Mouse (Mus musculus): ENCODE measurements at regions not wholly inside any gene's neighbourhood (a gene's known extent, or its start where the extent isn't known, plus 50 kb on each side); places are given as distances from the start of the nearest gene placed in this dataset.
"Not testable (repeated sequence)": the region's sequence is repeated elsewhere in the genome, so short reads cannot be mapped to it uniquely, and the experiment has no call there.

- WGBS: 11% methylated on average over 3 of the region's 3 CpGs
- ATAC-seq (ENCODE audit: low read depth): no peak
- Histone ChIP-seq H3K9ac (ENCODE audit: low read depth, low read length) (no peak overlapping the region), H3K27me3 (replicated peaks; ENCODE audit: control insufficient read depth, insufficient read depth, low read length) (no peaks in the 10 kb centered on the region), H3K4me2 (ENCODE audit: low read depth, low read length) (no peak overlapping the region), H3K27ac (replicated peaks; ENCODE audit: low read depth, low read length) (no peak overlapping the region), H3K9me3 (ENCODE audit: control insufficient read depth, low read length) (no peaks in the 10 kb centered on the region), H3K4me1 (ENCODE audit: control insufficient read depth, insufficient read depth, low read length) (no peaks in the 10 kb centered on the region), H3K36me3 (ENCODE audit: control insufficient read depth, insufficient read depth, low read length) (no peaks in the 10 kb centered on the region), H3K4me3 (ENCODE audit: low read depth, low read length) (no peak overlapping the region)
- peak; percentile 50 for DNase-seq (ENCODE audit: low spot score)
Observed at GRCm38 (mm10) chr1:105911714-105912113, 78.5 kb upstream of the Zcchc2 start.

GRCm38 (mm10) chr1:105921842-105922241, 68.4 kb upstream of the Zcchc2 start:
- WGBS: 90% methylated on average over 4 of the region's 4 CpGs
- Histone ChIP-seq H3K4me2 (ENCODE audit: low read depth, low read length) (no peak overlapping the region), H3K9ac (ENCODE audit: low read depth, low read length) (no peak overlapping the region), H3K4me3 (ENCODE audit: low read depth, low read length) (no peak overlapping the region), H3K9me3 (ENCODE audit: control insufficient read depth, low read length) (no peaks in the 10 kb centered on the region), H3K27ac (replicated peaks; ENCODE audit: low read depth, low read length) (no peak overlapping the region), H3K4me1 (ENCODE audit: control insufficient read depth, insufficient read depth, low read length) (no peaks in the 10 kb centered on the region), H3K27me3 (replicated peaks; ENCODE audit: control insufficient read depth, insufficient read depth, low read length) (no peaks in the 10 kb centered on the region), H3K36me3 (ENCODE audit: control insufficient read depth, insufficient read depth, low read length) (no peaks in the 10 kb centered on the region)
- DNase-seq (ENCODE audit: low spot score) (no peak), ATAC-seq (ENCODE audit: low read depth) (no peak)

GRCm38 (mm10) chr1:105922586-105922985, 67.6 kb upstream of the Zcchc2 start:
- no peaks in the 10 kb centered on the region for H3K36me3 ChIP-seq (ENCODE audit: control insufficient read depth, insufficient read depth, low read length)
- H3K9ac ChIP-seq (ENCODE audit: low read depth, low read length): no peak overlapping the region
- H3K9me3 ChIP-seq (ENCODE audit: control insufficient read depth, low read length): no peaks in the 10 kb centered on the region
- no peak overlapping the region for H3K27ac ChIP-seq (replicated peaks; ENCODE audit: low read depth, low read length)
- H3K4me3 ChIP-seq (ENCODE audit: low read depth, low read length): no peak overlapping the region
- H3K27me3 ChIP-seq (replicated peaks; ENCODE audit: control insufficient read depth, insufficient read depth, low read length): no peaks in the 10 kb centered on the region
- no peak for ATAC-seq (ENCODE audit: low read depth)
- H3K4me2 ChIP-seq (ENCODE audit: low read depth, low read length): no peak overlapping the region
- H3K4me1 ChIP-seq (ENCODE audit: control insufficient read depth, insufficient read depth, low read length): no peaks in the 10 kb centered on the region
- no peak for DNase-seq (ENCODE audit: low spot score)

DNA sequence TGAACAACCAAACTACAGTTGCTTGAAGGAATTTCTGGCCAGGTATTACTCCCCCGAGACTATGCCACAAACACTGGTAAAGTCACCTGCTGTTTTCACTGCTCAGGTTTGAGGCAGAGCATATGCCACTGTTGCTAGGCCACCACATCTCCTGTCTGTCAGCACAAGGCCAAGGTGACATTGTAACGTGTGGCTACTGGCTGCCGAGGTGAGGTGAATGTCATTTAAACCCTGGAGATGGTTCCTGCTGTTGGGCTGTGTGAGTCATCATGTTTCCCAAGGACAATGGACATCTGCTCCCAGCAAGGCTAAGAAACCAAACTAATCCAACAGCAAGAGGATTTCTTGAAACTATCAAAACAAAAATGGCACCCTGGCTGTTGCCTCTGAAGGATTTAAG, 67.2 kb upstream of the Zcchc2 start:
- H3K4me1 ChIP-seq (ENCODE audit: control insufficient read depth, insufficient read depth, low read length): no peaks in the 10 kb centered on the region
- no peaks in the 10 kb centered on the region for H3K9me3 ChIP-seq (ENCODE audit: control insufficient read depth, low read length)
- 66% methylated on average over 3 of the region's 3 CpGs for WGBS
- H3K4me3 ChIP-seq (ENCODE audit: low read depth, low read length): no peak overlapping the region
- no peaks in the 10 kb centered on the region for H3K36me3 ChIP-seq (ENCODE audit: control insufficient read depth, insufficient read depth, low read length)
- H3K27me3 ChIP-seq (replicated peaks; ENCODE audit: control insufficient read depth, insufficient read depth, low read length): no peaks in the 10 kb centered on the region
- no peak for ATAC-seq (ENCODE audit: low read depth)
- DNase-seq (ENCODE audit: low spot score): no peak
- H3K4me2 ChIP-seq (ENCODE audit: low read depth, low read length): no peak overlapping the region
- H3K27ac ChIP-seq (replicated peaks; ENCODE audit: low read depth, low read length): no peak overlapping the region
- no peak overlapping the region for H3K9ac ChIP-seq (ENCODE audit: low read depth, low read length)

- Histone ChIP-seq H3K27ac (replicated peaks; ENCODE audit: low read depth, low read length) (no peak overlapping the region), H3K4me3 (ENCODE audit: low read depth, low read length) (no peak overlapping the region), H3K9ac (ENCODE audit: low read depth, low read length) (no peak overlapping the region), H3K27me3 (replicated peaks; ENCODE audit: control insufficient read depth, insufficient read depth, low read length) (no peaks in the 10 kb centered on the region), H3K9me3 (ENCODE audit: control insufficient read depth, low read length) (no peaks in the 10 kb centered on the region), H3K4me1 (ENCODE audit: control insufficient read depth, insufficient read depth, low read length) (no peaks in the 10 kb centered on the region), H3K4me2 (ENCODE audit: low read depth, low read length) (no peak overlapping the region), H3K36me3 (ENCODE audit: control insufficient read depth, insufficient read depth, low read length) (no peaks in the 10 kb centered on the region)
- DNase-seq (ENCODE audit: low spot score) (no peak), ATAC-seq (ENCODE audit: low read depth) (no peak)
- 60% methylated on average over 3 of the region's 3 CpGs for WGBS
Observed at GRCm38 (mm10) chr1:105925617-105926370, 64.4 kb upstream of the Zcchc2 start.

DNA sequence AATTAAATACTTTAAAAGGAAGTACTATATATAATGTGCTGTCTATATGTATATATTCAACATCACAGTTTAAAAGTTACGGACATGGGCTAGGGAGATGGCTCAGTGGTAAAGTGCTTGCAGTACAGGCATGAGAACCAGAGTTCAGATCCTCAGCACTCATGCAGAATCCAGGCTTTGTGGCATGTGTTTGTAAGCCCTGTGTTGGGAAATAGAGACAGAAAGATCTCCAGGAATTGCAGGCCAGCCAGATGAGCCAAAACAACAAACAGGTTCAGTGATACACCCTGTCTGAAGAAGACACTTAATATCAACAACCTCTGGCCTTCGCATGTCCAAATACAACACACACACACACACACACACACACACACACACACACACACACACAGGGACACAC, 63.3 kb upstream of the Zcchc2 start:
- Histone ChIP-seq H3K4me3 (ENCODE audit: low read depth, low read length) (no peak overlapping the region), H3K27me3 (replicated peaks; ENCODE audit: control insufficient read depth, insufficient read depth, low read length) (no peaks in the 10 kb centered on the region), H3K4me1 (ENCODE audit: control insufficient read depth, insufficient read depth, low read length) (no peaks in the 10 kb centered on the region), H3K9ac (ENCODE audit: low read depth, low read length) (no peak overlapping the region), H3K4me2 (ENCODE audit: low read depth, low read length) (no peak overlapping the region), H3K9me3 (ENCODE audit: control insufficient read depth, low read length) (no peaks in the 10 kb centered on the region), H3K27ac (replicated peaks; ENCODE audit: low read depth, low read length) (no peak overlapping the region), H3K36me3 (ENCODE audit: control insufficient read depth, insufficient read depth, low read length) (no peaks in the 10 kb centered on the region)
- DNase-seq (ENCODE audit: low spot score): no peak
- 88% methylated on average over 2 of the region's 2 CpGs for WGBS
- ATAC-seq (ENCODE audit: low read depth): no peak

DNA sequence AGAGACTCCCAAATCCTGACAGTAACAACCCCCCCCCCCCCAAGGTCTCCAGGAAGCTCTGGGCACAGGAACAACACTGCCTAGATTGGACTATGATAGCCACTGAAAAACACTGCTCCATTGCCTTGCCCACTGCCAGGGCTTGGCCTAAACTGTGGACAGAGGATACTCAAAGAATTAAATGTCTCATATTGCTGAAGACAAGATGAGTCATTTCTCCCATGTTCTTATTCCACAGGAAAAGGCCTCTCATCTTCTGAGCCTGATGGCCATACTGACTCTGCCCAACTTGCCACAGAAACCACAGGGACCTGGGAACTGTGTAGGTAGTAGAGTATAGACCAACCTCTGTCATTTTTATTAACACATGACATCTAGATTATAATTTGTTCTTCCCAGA, 59.4 kb upstream of the Zcchc2 start:
- no peak overlapping the region for H3K4me3 ChIP-seq (ENCODE audit: low read depth, low read length)
- ATAC-seq (ENCODE audit: low read depth): no peak
- no peak overlapping the region for H3K27ac ChIP-seq (replicated peaks; ENCODE audit: low read depth, low read length)
- no peaks in the 10 kb centered on the region for H3K27me3 ChIP-seq (replicated peaks; ENCODE audit: control insufficient read depth, insufficient read depth, low read length)
- no peak overlapping the region for H3K9ac ChIP-seq (ENCODE audit: low read depth, low read length)
- no peak for DNase-seq (ENCODE audit: low spot score)
- no peaks in the 10 kb centered on the region for H3K9me3 ChIP-seq (ENCODE audit: control insufficient read depth, low read length)
- no peaks in the 10 kb centered on the region for H3K36me3 ChIP-seq (ENCODE audit: control insufficient read depth, insufficient read depth, low read length)
- H3K4me2 ChIP-seq (ENCODE audit: low read depth, low read length): no peak overlapping the region
- H3K4me1 ChIP-seq (ENCODE audit: control insufficient read depth, insufficient read depth, low read length): no peaks in the 10 kb centered on the region

DNA sequence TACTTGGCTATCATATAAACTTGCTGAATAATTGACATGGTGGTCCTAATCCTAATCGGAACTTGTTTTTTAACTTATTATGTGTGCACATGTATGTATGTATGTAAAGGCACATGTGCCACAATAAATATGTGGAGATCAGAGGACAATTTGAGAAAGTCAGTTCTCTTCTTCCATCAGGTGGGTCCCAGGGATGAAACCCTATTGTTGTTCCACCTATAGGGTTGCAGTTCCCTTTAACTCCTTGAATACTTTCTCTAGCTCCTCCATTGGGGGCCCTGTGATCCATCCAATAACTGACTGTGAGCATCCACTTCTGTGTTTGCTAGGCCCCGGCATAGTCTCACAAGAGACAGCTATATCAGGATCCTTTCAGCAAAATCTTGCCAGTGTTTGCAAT, 56.0 kb upstream of the Zcchc2 start:
- H3K9me3 ChIP-seq (ENCODE audit: control insufficient read depth, low read length); H3K4me2 ChIP-seq (ENCODE audit: low read depth, low read length); H3K27me3 ChIP-seq (replicated peaks; ENCODE audit: control insufficient read depth, insufficient read depth, low read length); H3K4me3 ChIP-seq (ENCODE audit: low read depth, low read length); H3K9ac ChIP-seq (ENCODE audit: low read depth, low read length); H3K36me3 ChIP-seq (ENCODE audit: control insufficient read depth, insufficient read depth, low read length); H3K27ac ChIP-seq (replicated peaks; ENCODE audit: low read depth, low read length); ATAC-seq (ENCODE audit: low read depth); H3K4me1 ChIP-seq (ENCODE audit: control insufficient read depth, insufficient read depth, low read length): not testable (repeated sequence)
- 92% methylated on average over 2 of the region's 2 CpGs for WGBS
- peak; percentile 23 for DNase-seq (ENCODE audit: low spot score)
